Mouse (Mus musculus) erythroblast, embryonic 14.5 days (primary cell): ENCODE data around the gene Cdh8.

Experiments
- GATA1 ChIP-seq: IDR thresholded peaks from 2 replicates; pipeline ENCODE4 v1.6.1; 2012; ENCODE audit warnings: low read length, inconsistent platforms, mixed read lengths
- TAL1 ChIP-seq: IDR thresholded peaks from 3 replicates; pipeline ENCODE4 v1.6.1; 2012; ENCODE audit warnings: low read length, inconsistent platforms, mixed read lengths

- TF ChIP-seq GATA1 (no peak), TAL1 (no peak)
Measured at GRCm38 (mm10) chr8:99327559-99327958, 88.7 kb downstream of the Cdh8 start.
